Mouse (Mus musculus) layer of hippocampus, adult 6 months (tissue): ENCODE measurements around the gene Smad3. TPM values are rescaled to one million over a fixed set of nuclear protein-coding genes. Genes with fewer than 3 reads are reported as not detected.

Source experiments
- long read RNA-seq, 2 experiments: library from polyadenylated mRNA; unstranded; transcript quantifications; one replicate each; pipeline ENCODE4 v2.0.0; 2019 to 2020
- polyA plus RNA-seq: library from polyadenylated mRNA; unstranded; fragments of <200 nt; fragmentation: Nextera tagmentation; gene quantifications from 2 replicates; pipeline ENCODE4 v1.2.3, GENCODE M21; 2021

Gene Smad3
- polyA plus RNA-seq = 8.9 and 9.9 TPM in 2 replicates
- long read RNA-seq, experiment 1, full-length matches to known transcripts = 3 of 19 reads
- long read RNA-seq, experiment 1, partial matches to known transcripts = 0 of 19 reads
- long read RNA-seq, experiment 1, other reads (novel, unspliced or antisense) = 16 of 19 reads
- long read RNA-seq, experiment 2, full-length matches to known transcripts = 20 of 41 reads
- long read RNA-seq, experiment 2, partial matches to known transcripts = 1 of 41 reads
- long read RNA-seq, experiment 2, other reads (novel, unspliced or antisense) = 20 of 41 reads

DNA sequence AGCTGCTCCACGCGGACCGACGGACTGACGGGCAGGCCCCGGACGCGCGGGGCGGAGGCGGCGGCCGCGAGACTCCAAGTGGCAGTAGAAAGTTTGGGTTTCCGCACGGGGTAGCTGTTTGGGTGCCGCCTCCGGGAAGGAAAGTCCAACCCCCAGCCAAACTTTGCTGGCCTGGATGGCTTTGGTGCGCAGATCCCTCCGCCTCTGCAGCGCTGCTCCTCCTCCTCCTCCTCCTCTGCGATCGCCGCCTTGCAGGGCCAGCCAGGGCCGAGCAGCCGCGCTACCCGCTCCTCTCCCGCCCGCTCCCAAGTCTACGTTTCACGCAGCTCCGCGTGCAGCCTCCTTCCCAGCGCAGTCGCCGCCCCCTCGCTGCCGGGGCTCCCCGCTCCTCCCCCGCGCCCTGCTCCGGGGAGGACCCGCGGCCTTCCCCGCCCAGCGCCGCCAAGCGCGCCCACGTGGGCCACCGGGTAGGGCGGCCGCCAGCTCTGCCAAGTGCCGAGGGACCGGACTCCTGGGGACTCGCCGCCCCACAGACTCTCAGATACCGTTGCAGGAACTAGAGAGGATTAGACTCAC, at the start of gene Smad3:
Gene Smad3, minus strand, starts transcription at position 130 of the 576 bp plus-strand sequence.

DNA sequence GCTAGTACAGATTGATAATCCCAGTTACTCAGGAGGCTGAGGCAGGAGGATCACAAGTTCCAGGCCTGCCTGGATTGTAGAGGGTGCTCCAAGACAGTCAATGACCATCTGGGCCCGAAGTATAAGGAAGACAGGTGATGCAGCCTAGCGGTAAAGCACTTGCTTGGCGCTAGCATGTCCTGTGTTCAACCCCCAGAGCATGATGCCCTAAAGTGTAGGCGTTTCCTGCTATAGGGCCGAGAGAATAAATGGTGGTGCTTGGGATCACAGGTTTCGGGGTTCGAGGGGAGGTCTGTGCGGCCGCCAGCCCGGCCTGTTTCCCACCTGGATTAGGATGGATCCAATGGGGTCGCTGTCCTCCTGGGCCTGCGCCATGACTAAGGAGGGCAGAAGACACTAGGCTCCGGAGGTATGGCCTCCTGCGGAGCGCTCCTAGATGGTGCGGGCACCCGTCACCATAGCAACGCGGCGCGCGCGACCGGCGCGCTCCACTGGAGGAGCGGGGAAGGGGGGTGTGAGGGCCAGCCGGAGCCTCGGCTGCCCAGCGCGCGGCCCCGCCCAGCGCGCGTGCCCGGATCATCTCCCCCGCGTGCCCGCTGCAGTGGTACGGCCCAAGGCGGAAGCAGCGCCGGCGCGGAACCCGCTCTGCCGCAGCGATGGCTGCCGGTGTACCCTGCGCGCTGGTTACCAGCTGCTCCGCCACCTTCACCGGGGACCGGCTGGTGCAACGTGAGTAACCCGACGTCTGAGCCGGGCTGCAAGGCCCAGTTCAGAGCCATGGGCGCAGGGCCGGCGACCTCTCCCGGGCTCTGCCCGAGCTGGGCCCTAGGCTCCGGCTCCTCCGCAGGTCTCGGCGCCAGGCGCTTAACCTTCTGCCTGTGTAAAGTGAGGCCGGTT, 155.5 kb downstream of the Smad3 start, which contains the start of the genes Iqch and Aagab:
Gene Iqch, minus strand, starts transcription at position 451 of the 897 bp plus-strand sequence.
Gene Aagab, plus strand, starts transcription at position 618 of the 897 bp plus-strand sequence.

Other genes with a start within 250 kb of the Smad3 start
- gene Iqch, start 155.5 kb downstream of the Smad3 start, polyA plus RNA-seq = 0.18 TPM in 1 of 2 replicates, not detected in the other
- gene Aagab, start 155.3 kb downstream of the Smad3 start, polyA plus RNA-seq = 33.9 and 34.1 TPM in 2 replicates